Mouse (Mus musculus) embryonic fibroblast, embryonic 13.5 days (primary cell): Measurements from ENCODE around the gene Gm43191.

Experiments
- CTCF ChIP-seq: IDR thresholded peaks from 2 replicates; pipeline ENCODE4 v1.5.1; 2011; ENCODE audit warnings: mild to moderate bottlenecking, control low read depth, low read length, moderate library complexity, borderline replicate concordance; ENCODE audit not compliant: insufficient read depth
- POLR2A ChIP-seq: IDR thresholded peaks from 2 replicates; pipeline ENCODE4 v1.6.1; 2011; ENCODE audit warnings: low read depth, mild to moderate bottlenecking, control low read depth, low read length, moderate library complexity

DNA sequence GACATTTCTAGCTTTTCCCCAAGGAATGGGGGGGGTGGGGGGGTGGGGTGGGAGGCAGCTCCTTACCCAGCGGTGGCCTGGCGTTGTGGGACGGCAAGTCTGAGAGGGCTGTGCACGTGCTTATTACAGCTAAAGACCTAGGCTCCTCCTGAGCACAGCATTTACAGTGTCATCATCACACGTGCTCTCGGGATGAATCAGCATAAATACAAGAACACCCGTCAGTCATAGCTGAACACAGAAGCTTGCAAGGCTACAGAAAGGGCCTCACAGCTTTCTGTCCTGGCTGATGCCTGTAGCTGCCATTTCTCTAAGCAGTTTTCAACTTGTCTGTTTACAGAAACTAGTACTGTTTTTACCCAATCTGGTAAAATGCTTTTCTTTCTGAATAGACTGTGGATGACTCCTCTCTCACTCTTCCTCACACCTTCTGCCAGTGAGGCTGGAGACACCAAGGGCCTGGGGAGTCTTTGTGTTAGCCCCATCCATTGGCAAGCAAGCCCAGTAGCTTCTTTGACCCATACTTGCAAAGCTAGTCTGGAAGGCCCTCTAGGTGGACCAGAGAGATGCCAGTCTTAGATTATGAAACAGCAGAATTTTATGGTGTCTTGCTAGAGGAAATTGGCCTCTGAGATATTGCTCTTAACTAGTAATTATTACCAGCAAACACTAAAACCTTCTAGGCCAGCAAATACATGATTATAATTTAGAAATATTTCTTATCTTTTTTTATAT, 60.3 kb downstream of the Gm43191 start:
- TF ChIP-seq CTCF = no peak
- TF ChIP-seq POLR2A = no peak
